Mouse (Mus musculus) limb, embryonic 14.5 days (tissue): Measurements from ENCODE around the gene Megf6. TPM values are rescaled to one million over a fixed set of nuclear protein-coding genes. Genes with fewer than 3 reads are reported as not detected.
A peak's percentile ranks its signal among the peaks of the same experiment; 100 is the strongest.

Source experiments
- ATAC-seq: fragments of 200-750 bp; cut with Nextera tagmentation; 2 replicates; pipeline ENCODE4 v1.8.0; 2017; ENCODE audit warnings: low read depth, moderate number of reproducible peaks, moderate TSS enrichment; ENCODE audit not compliant: low FRiP score
- DNase-seq: peaks from one replicate; pipeline ENCODE4 v3.0.0-alpha.2; 2015; ENCODE audit warnings: low spot score
- H3K27ac ChIP-seq: fragments of 300-500 bp; sonication (generic); replicated peaks from 2 replicates; pipeline ENCODE4 v1.5.1; 2014; ENCODE audit warnings: low read depth, mild to moderate bottlenecking, low read length, moderate library complexity, mixed read lengths
- H3K27me3 ChIP-seq: fragments of 300-500 bp; sonication (generic); 2 replicates; pipeline ENCODE4 v1.6.1; 2014; ENCODE audit warnings: low read length, mixed read lengths; ENCODE audit not compliant: control insufficient read depth, insufficient read depth
- H3K36me3 ChIP-seq: fragments of 300-500 bp; sonication (generic); 2 replicates; pipeline ENCODE4 v1.6.1; 2014; ENCODE audit warnings: mild to moderate bottlenecking, low read length, moderate library complexity, mixed read lengths; ENCODE audit not compliant: control insufficient read depth, insufficient read depth
- H3K4me1 ChIP-seq: fragments of 300-500 bp; sonication (generic); 2 replicates; pipeline ENCODE4 v1.6.1; 2014; ENCODE audit warnings: antibody characterized with exemption, low read length, mixed read lengths; ENCODE audit not compliant: control insufficient read depth, insufficient read depth
- H3K4me2 ChIP-seq: fragments of 300-500 bp; sonication (generic); replicated peaks from 2 replicates; pipeline ENCODE4 v1.6.1; 2014; ENCODE audit warnings: low read depth, mild to moderate bottlenecking, low read length, moderate library complexity; ENCODE audit not compliant: severe bottlenecking
- H3K4me3 ChIP-seq: fragments of 300-500 bp; sonication (generic); replicated peaks from 2 replicates; pipeline ENCODE4 v1.5.1; 2014; ENCODE audit warnings: low read length
- H3K9ac ChIP-seq: fragments of 300-500 bp; sonication (generic); 2 replicates; pipeline ENCODE4 v1.6.1; 2014; ENCODE audit warnings: mild to moderate bottlenecking, low read depth, low read length, moderate library complexity; ENCODE audit not compliant: severe bottlenecking
- H3K9me3 ChIP-seq: fragments of 300-500 bp; sonication (generic); 2 replicates; pipeline ENCODE4 v1.6.1; 2016; ENCODE audit warnings: low read length; ENCODE audit not compliant: control insufficient read depth
- POLR2A ChIP-seq: fragments of 200-500 bp; IDR thresholded peaks from 2 replicates; pipeline ENCODE4 v1.8.0; 2012; ENCODE audit warnings: inconsistent platforms, mild to moderate bottlenecking, moderate library complexity, borderline replicate concordance; ENCODE audit not compliant: insufficient read depth, insufficient read length; ENCODE audit errors: extremely low read depth
- WGBS: fragments of 180-500 bp; shearing (Covaris S2); extraction: QIAGEN DNeasy Blood & Tissue Kit; methylation state at CpG from one replicate; pipeline ENCODE4 v1.1.7; 2014; 5-methylcytosine and 5-hydroxymethylcytosine counted together
- polyA plus RNA-seq, 2 experiments: library from polyadenylated mRNA; depleted of rRNA in 1 of 2; stranded (reverse) in 1 of 2; unstranded in 1 of 2; fragments of >200 nt; fragmentation: Nextera tagmentation in 1 of 2; extraction: Ambion mirVana in 1 of 2; gene quantifications; 2 replicates each; pipeline versions ENCODE4 v1.2.1 to v1.2.3; 2012 to 2014

Megf6 gene
- polyA plus RNA-seq, 2 experiments: 81.1 to 99.9 TPM

DNA sequence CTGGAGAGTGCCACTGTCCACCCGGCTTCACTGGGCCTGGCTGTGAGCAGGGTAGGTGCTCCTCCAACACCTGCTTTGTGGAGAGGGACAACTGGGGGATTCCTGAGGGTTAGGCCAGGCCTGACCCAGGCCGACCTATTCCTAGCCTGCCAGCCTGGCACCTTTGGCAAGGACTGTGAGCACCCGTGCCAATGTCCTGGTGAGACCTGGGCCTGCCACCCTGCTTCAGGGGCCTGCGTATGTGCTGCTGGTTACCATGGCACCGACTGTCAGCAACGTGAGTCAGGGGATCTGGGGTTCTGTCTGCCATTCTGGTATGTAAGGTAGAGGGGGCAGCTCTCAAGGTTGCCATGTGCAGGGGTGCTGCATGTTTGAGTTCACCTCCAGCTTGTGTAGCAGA is 97.0 kb downstream of the Megf6 start:
- H3K27ac ChIP-seq: no peak overlapping the region
- H3K27me3 ChIP-seq: no peaks in the 10 kb centered on the region
- H3K4me1 ChIP-seq: no peaks in the 10 kb centered on the region
- H3K4me3 ChIP-seq: no peak overlapping the region
- no peaks in the 10 kb centered on the region for H3K9me3 ChIP-seq
- H3K9ac ChIP-seq: no peak overlapping the region
- 89% methylated on average over 6 of the region's 6 CpGs for WGBS
- no peak for DNase-seq
- peaks cover 72% of the 10 kb centered on the region for H3K36me3 ChIP-seq
- no peak overlapping the region for H3K4me2 ChIP-seq
- ATAC-seq: no peak
- TF ChIP-seq POLR2A: no peak

DNA sequence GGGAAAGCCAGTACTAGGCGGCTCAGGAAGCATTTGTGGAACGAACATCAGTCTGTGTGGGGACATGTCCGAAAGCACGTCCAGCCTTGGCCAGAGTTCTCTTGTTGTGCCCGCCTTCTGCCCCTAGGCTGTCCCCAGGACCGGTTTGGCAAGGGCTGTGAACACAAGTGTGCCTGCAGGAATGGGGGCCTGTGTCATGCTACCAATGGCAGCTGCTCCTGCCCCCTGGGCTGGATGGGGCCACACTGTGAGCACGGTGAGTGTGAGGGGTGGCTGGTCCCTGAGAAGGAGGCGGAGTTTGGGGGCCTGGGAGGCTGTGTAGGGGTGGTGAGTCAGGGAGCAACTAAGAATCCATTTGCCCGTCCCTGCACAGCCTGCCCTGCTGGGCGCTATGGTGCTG is 99.0 kb downstream of the Megf6 start:
- peaks cover 72% of the 10 kb centered on the region for H3K36me3 ChIP-seq
- no peak overlapping the region for H3K9ac ChIP-seq
- H3K4me1 ChIP-seq: no peaks in the 10 kb centered on the region
- ATAC-seq (no peak), DNase-seq (no peak)
- no peak overlapping the region for H3K4me3 ChIP-seq
- H3K9me3 ChIP-seq: no peaks in the 10 kb centered on the region
- no peak for TF ChIP-seq POLR2A
- H3K4me2 ChIP-seq: no peak overlapping the region
- H3K27ac ChIP-seq: no peak overlapping the region
- H3K27me3 ChIP-seq: no peaks in the 10 kb centered on the region
- WGBS: 63% methylated on average over 9 of the region's 10 CpGs

DNA sequence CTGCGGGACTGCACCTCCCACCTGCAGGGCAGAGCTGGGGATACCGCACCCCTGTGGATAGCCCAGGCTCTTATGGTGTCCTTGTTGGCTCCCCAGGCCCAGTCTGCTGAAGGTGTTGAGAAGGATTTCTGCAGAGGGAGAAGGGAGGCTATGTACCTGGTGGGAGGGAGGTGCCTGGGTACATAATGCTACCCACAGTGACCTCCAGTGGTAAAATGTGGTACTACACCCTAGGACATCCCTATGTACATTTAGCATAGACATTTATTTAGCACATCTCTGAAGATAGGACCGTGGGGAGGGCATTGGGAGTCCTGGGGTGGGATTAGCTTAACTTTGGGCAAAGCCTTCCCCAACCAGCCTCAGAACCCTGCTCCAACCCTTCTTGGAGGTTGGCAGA is 102.5 kb downstream of the Megf6 start:
- peak; percentile 77 for DNase-seq
- no peaks in the 10 kb centered on the region for H3K27me3 ChIP-seq
- ATAC-seq: peak; percentile 35; the same call in 1 of the 2 replicates
- no peak for TF ChIP-seq POLR2A
- no peak overlapping the region for H3K9ac ChIP-seq
- no peak overlapping the region for H3K27ac ChIP-seq
- no peaks in the 10 kb centered on the region for H3K4me1 ChIP-seq
- 38% methylated on average over 3 of the region's 3 CpGs for WGBS
- H3K36me3 ChIP-seq: peaks cover 50% of the 10 kb centered on the region
- no peak overlapping the region for H3K4me3 ChIP-seq
- H3K9me3 ChIP-seq: no peaks in the 10 kb centered on the region
- no peak overlapping the region for H3K4me2 ChIP-seq

GRCm38 (mm10) chr4:154279481-154279880 is 109.0 kb downstream of the Megf6 start:
- H3K9me3 ChIP-seq: no peaks in the 10 kb centered on the region
- 71% methylated on average over 9 of the region's 9 CpGs for WGBS

DNA sequence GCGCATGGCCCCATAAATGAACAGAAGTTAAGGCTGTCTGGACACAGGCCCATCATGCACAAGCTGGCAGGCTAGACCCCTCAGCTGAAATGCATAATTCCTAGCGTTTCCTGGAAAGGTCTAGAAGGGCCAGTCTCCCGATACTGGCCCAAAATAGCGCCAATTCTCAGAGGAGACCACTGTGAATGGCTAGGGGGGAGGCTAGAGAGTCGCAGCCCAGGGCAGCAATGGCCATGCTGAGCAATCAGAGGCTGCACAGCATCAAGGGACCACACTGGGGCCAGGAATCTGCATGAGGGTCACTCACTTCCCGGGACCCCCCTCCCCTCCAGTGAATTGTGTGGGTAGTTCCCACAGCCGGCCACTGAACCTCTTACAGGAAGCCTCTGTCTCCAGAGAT is 113.1 kb downstream of the Megf6 start:
- 0 out of 2 replicates have a peak, but pooled peaks have one; percentile 10 for ATAC-seq
- H3K4me2 ChIP-seq: no peak overlapping the region
- TF ChIP-seq POLR2A: no peak
- no peaks in the 10 kb centered on the region for H3K27me3 ChIP-seq
- DNase-seq: no peak
- no peak overlapping the region for H3K9ac ChIP-seq
- no peaks in the 10 kb centered on the region for H3K36me3 ChIP-seq
- 79% methylated on average over 7 of the region's 7 CpGs for WGBS
- H3K4me3 ChIP-seq: no peak overlapping the region
- H3K9me3 ChIP-seq: no peaks in the 10 kb centered on the region
- H3K27ac ChIP-seq: no peak overlapping the region
- no peaks in the 10 kb centered on the region for H3K4me1 ChIP-seq

More at GRCm38 (mm10) chr4:154279481-154279880, 109.0 kb downstream of the Megf6 start:
- Histone ChIP-seq H3K9ac (no peak overlapping the region), H3K4me2 (no peak overlapping the region), H3K36me3 (peaks cover 7% of the 10 kb centered on the region), H3K27me3 (no peaks in the 10 kb centered on the region), H3K27ac (no peak overlapping the region), H3K4me3 (no peak overlapping the region), H3K4me1 (no peaks in the 10 kb centered on the region)
- ATAC-seq: no peak
- no peak for TF ChIP-seq POLR2A
- no peak for DNase-seq

- Histone ChIP-seq H3K36me3 (no peaks in the 10 kb centered on the region), H3K27me3 (no peaks in the 10 kb centered on the region), H3K27ac (no peak overlapping the region), H3K9me3 (no peaks in the 10 kb centered on the region), H3K9ac (no peak overlapping the region), H3K4me3 (no peak overlapping the region), H3K4me1 (peaks cover 15% of the 10 kb centered on the region), H3K4me2 (no peak overlapping the region)
- no peak for TF ChIP-seq POLR2A
- DNase-seq (peak; percentile 30), ATAC-seq (no peak)
- WGBS: 42% methylated on average over 4 of the region's 4 CpGs
Measured at GRCm38 (mm10) chr4:154293735-154294201, 123.2 kb downstream of the Megf6 start.
